Mouse (Mus musculus) adrenal gland, postnatal 36 days (tissue): Measurements from ENCODE around the gene Kif3b. TPM values are rescaled to one million over a fixed set of nuclear protein-coding genes. Genes with fewer than 3 reads are reported as not detected.
"Not testable (repeated sequence)": the region's sequence is repeated elsewhere in the genome, so short reads cannot be mapped to it uniquely, and the experiment has no call there.

Experiments used
- DNase-seq, 2 experiments: peaks; one replicate each; pipeline ENCODE4 v3.0.0; 2021; ENCODE audit warnings: mixed read lengths in 1 of 2
- long read RNA-seq, 2 experiments: library from polyadenylated mRNA; stranded (forward); transcript quantifications; one replicate each; pipeline ENCODE4 v2.0.0; 2021; ENCODE audit warnings: borderline sequencing depth in 2 of 2
- total RNA-seq, 2 experiments: library from RNA; stranded (reverse); gene quantifications; 2 replicates each; pipeline ENCODE4 v1.2.3; 2021

Kif3b gene
- total RNA-seq, result 10 to 100 TPM; 27.7 to 31.1 TPM
- long read RNA-seq, experiment 1, partial matches to known transcripts, result 3 of 17 reads
- long read RNA-seq, experiment 1, other reads (novel, unspliced or antisense), result 14 of 17 reads
- long read RNA-seq, experiment 2, full-length matches to known transcripts, result 1 of 3 reads
- long read RNA-seq, experiment 2, partial matches to known transcripts, result 1 of 3 reads
- long read RNA-seq, experiment 2, other reads (novel, unspliced or antisense), result 1 of 3 reads

DNA sequence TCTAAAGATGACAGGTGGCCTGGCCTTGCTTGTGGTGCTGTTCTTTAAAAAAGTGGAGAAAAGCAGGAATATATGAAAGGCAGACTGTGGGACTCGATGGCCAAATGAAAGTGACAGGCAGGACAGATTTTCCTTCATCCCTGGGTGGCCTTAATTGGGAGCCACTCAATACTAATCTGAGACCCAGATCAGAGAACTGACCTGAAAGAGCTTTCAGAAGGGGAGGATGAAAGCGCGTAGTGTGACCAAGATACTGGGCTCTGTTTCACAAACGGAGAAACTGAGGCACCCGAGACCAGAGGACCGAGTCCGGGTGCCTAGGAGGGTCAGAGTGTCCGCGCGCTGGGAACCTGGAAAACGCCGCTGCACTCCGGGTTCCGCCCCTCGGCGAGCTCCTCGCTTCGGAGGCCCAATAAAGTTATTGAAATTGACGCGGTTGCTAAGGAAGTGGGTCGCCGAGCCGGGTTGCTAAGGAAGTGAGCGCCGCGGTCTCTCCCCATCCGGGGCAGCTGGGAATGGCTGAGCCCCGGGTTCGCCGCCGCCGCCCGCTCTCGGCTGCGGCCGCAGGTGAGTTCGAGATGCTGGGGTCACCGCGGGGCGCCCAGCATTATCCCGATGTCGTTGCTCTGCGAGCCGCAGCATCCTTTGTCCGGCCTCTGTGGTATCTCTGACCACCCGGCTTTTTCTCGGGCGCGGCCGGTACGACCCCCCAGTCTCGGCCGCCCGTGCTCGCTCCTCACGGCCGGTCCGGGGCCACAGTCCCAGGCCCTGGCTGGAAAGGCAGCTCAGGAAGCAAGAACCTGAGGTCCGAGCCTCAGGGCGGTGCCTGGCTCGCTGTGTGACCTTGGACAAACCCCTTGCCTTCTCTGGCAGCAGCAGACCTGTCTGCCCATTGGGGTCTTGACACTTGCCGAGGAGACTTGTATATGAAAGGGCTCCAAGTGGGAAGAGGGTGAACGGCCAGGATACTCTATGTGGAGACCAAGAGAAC, at the start of gene Kif3b:
Gene Kif3b, plus strand, starts transcription at position 476 of the 991 bp plus-strand sequence.
- DNase-seq, result peak; percentile 92 to 93

GRCm38 (mm10) chr2:153242156-153242555, 49.1 kb upstream of the Kif3b start:
- DNase-seq, result peak; percentile 42 to 44

DNA sequence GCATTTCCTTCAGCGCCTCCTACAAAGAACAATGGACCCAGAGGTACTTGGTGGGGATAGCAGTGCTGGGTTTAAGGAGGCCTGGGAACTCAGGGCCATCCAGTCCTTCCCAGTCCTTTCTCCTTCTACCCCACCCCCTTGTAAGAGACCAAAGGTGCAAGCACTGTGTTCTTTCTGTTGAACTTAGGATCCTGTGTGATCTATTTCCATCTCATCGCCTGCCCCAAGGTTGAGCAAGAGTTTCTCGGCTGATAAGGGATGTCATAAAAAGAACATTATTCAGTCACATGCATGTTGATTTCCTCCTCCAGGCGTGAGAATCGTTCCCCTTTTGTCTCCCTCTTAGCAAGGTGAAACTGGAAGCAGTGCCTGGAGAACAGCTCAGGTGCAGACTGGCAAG, 41.5 kb upstream of the Kif3b start:
- DNase-seq, result no peak

- no peak for DNase-seq
These were observed 34.6 kb upstream of the Kif3b start for GRCm38 (mm10) chr2:153256604-153257003.

- no peak for DNase-seq
These were observed 32.0 kb upstream of the Kif3b start for GRCm38 (mm10) chr2:153259030-153259863.

DNA sequence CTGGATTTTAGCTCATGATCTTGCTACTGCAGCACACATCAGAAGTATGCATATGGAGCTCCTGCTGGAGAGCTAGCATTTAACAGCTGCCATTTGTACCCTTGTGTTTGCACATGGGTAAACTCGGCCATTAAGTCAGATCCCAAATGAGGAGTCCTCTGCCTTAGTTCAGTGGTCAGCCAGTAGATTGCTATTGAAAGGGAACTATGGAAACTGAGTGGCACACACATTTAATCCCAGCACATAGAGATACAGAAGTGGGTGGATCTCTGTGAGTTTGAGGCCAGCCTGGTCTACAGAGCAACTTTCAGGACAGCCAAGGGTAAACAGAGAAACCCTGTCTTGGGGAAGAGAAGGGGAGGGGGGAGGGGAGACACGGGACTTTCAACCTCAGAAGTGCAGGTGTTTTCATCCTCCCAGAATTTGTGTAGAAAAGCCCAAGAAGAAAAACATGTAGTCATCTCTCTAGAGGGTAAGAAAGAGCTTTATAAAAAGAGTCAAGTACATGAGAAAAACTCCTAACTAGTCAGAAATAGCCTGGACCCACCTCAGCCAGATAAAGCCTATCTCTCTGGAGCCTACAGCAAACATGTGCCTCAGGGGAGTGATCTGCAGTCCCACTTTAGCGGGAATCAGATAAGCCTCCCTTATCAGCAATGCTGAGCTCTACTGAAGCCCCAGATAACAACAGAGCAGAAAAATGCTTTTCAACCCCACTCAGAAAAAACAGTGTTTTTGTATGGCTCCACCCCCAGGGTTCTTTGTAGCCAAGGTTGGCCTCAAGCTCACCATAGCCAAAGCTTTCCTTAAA, 31.1 kb upstream of the Kif3b start:
- DNase-seq, result no peak

DNA sequence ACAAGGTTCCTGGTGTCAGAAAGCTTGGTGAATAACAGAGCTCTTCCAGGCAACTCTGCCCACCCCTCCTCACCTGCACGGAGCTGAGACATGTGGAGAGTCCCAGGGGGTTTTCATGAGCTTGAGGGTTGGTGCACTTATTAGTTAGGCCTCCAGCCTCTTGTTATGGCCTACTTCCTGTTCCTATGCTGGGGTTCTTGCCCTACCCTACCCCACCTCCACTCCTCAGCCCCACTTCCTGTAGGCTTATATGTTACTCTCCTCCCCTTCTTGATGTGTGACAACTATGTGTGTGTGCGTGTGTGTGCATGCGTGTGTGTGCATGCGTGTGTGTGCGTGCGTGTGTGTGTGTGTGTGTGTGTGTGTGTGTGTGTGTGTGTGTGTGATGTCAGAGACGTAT, 28.2 kb upstream of the Kif3b start:
- DNase-seq, result no peak

GRCm38 (mm10) chr2:153267331-153267730, 23.9 kb upstream of the Kif3b start:
- no peak for DNase-seq

DNA sequence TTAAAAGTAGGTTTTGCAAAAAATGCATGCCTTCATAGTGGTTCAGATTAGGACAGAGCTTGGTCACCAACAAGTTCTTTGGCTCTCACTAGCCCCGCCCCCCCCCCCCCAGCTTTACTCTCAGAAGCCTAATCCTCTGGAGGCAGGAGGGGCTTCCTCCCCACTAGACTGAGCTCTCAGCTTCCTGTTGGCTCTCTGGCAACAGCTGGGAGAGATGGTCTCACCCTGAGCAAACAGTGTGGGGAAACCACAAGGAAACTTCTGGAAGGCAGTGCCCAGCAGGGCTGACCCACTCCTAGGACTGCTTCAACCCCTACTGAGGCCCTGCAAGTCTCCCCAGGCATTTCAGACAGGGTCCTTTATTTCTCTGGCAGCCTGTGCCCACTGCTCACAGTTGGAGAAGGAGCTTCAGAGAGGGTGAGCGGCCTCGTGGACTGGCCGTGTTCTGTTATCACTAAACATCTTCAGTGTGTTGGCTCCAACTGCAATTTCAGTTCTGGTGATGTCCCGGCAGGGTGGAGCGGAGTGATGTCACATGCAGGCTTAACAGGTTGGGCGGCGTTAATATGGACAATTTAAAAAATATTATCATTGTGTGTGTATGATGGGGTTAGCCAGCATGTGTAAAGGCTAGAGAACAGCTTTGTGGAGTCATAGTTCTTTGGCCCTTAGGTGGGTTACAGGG, 20.8 kb upstream of the Kif3b start:
- DNase-seq, result not testable (repeated sequence)

- DNase-seq, result not testable (repeated sequence)
These were observed 16.9 kb upstream of the Kif3b start for GRCm38 (mm10) chr2:153274200-153274918.

DNA sequence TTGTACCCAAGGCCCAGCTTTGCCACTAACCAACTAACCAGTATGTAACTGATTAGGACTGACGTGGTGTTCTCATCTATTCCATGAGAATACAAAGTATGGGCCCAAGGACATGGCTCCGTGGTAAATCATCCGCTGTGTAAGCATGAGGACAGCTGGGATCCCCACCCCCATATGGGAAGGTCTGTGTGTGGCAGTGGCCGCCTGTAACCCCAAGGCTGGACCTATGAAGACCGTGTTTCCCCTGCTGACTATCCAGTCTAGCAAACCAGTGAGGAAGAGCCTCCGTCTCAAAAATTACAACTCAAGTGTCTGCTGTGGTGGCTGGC, 16.3 kb upstream of the Kif3b start:
- peak; percentile 68 to 73 for DNase-seq

DNA sequence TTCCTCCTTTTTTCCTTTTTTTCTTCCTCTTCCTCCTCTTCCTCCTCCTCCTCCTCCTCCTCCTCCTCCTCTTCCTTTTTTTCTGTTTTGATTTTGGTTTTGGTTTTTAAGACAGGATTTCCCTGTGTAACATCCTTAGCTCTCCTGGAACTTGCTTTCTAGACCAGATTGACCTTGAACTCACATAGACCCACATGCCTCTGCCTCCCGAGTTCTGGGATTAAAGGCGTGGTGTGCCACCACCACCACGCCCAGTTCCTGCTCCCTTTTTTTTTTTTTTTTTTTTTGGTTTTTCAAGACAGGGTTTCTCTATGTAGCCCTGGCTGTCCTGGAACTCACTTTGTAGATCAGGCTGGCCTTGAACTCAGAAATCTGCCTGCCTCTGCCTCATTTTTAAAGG, 15.6 kb upstream of the Kif3b start:
- DNase-seq, result not testable (repeated sequence)

DNA sequence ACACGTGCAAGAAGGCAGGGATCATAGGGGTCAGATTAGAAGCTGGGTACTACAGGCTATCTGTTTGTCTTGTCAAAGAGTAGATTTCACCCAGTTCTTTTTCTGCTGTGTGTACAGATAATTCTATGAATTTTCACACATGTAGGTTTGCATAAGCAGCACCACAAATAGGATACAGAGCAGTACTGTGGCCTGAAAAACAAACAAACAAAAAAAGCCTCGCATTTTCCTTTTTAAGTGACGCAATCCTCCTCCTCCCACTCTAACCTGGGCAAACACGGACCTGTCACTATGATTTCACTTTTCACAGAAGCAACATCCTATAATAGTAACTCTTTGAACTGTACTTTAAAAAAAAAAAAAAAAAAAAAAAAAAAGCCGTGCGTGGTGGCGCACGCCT, 14.8 kb upstream of the Kif3b start:
- no peak for DNase-seq

DNA sequence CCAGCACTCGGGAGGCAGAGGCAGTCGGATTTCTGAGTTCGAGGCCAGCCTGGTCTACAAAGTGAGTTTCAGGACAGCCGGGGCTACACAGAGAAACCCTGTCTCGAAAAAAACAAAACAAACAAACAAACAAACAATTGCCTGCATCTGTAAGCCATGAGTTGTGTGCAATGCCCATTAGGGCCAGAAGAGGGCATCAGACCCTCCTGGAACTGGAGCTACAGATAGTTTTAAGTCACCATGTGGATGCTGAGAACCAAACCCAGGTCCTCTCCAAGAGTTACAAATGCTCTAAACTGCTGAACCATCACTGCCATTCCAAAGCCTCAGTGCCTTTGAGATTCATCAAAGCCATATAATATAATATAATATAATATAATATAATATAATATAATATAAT, 14.4 kb upstream of the Kif3b start:
- DNase-seq, result not testable (repeated sequence)

DNA sequence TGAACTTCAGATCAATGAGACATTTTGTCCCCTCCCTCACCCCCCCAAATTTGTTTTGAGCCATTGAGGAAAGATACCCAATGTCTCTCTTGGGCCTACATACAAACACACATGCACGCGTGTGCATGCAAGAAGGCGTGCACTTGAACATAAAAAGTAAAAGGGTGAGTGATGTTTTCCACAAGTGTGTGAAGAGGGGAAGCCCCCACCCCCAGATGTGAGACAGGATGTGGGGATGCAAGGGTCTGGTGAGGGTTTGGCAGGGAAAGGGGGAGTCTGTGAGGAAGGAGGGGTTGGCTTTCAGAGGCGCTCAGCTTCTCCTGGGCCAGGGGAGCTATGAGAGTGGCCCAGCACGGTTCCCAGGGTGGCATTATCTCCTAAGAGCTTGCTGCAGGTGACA, 12.9 kb upstream of the Kif3b start:
- DNase-seq, result no peak

GRCm38 (mm10) chr2:153283919-153284318, 7.3 kb upstream of the Kif3b start:
- no peak for DNase-seq

DNA sequence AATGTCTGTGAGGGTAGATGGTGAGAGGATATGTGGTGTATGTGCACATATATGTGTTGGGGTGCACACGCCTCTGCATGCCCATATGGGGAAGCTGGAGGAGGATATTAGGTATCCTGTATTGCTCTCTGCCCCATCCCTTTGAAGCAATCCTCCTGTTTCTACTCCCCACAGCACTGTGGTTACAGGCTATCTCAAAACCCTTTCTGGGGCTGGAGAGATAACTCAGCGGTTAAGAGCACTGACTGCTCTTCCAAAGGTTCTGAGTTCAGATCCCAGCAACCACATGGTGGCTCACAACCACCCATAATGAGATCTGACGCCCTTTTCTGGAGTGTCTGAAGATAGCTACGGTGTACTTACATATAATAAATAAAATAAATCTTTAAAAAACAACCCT, 4.7 kb upstream of the Kif3b start:
- DNase-seq, result no peak

DNA sequence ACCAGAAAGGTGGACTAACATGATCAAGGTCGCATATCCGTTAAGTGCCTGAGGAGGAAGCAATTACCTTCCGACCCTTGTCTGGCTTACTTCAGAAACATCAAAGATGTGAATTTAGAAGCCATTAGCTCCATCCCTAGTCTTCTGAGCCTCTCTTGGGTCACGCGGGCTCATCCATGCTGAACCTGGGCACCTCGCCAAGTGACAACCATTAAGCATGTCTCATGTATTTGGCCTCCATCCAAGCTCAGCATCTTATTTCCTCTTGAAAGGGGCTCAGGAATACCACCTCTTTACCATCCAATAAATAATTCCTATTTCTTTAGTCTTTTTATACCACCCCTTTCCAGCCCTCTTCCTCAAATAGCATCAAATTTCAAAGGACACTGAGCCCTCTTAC, 3.4 kb upstream of the Kif3b start:
- peak; percentile 80 to 84 for DNase-seq

- DNase-seq, result peak in 1 of 2 experiments; percentile 45
These were observed 1.2 kb downstream of the Kif3b start for GRCm38 (mm10) chr2:153292305-153292861.

DNA sequence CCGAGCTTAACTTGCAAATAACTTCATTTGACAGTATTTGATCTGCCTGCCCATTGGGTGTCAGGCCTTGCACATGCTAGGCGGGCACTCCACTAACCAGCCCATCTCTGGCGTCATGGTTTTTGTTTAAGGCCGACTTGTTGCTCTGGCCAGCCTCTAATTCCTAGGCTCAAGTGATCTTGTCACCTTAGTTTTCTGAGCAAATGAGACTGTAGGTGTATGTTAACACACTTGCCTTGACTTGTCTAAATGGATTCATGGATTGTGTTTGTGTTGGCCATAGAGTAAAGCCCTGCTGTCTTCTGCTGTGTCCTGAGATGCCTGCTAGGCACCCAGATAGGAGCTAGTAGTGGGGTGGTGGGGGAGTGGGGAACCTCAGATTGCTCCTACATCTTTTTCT, 4.0 kb downstream of the Kif3b start:
- DNase-seq, result no peak
